Mouse (Mus musculus): ENCODE results near the gene Zdhhc1. TPM values are rescaled to one million over a fixed set of nuclear protein-coding genes. Genes with fewer than 3 reads are reported as not detected.

Zdhhc1 gene
- total RNA-seq, 2 experiments from 2014 or later = 31.9 to 34.2 TPM

DNA sequence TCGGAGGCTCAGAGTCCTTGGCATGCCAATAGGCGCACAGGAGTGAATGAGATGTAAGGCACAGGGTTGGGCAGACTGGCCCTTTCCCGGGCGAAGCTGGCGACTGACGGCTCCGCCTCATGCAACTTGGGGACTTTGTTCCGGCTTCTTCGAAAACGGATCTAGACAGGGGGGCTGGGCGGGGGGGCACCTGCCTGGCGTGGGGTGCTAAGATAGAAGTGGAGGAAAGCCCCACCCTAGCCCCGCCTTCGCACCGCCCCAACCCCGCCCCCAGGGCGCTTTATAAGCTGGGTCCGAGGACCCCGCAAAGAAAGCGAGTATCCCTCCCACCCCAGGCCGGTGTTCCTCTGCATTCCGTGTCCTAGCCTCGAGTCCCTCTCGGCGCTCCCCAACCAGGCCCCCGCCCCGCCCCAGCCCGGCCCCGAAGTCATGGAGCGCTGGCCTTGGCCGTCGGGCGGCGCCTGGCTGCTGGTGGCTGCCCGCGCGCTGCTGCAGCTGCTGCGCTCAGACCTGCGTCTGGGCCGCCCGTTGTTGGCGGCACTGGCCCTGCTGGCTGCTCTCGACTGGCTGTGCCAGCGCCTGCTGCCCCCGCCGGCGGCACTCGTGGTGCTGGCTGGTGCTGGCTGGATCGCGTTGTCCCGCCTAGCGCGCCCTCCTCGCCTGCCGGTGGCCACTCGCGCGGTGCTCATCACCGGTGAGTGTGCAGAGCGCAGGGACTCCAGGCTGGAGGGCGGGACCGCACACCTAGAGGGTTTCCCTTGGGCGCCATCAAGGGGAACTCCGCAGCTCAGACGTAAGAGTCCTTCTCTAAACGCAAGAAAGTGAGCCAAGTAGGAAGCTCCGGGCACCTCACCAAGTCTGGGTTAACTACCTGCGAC lies 22.0 kb upstream of the Zdhhc1 start, which contains the start of gene Hsd11b2:
Hsd11b2 (plus strand) TSS at position 320 of the 878 bp plus-strand sequence.
- peak in 1 of 2 experiments; percentile 36 for DNase-seq (ENCODE audit: low spot score in 2 of 2)

DNA sequence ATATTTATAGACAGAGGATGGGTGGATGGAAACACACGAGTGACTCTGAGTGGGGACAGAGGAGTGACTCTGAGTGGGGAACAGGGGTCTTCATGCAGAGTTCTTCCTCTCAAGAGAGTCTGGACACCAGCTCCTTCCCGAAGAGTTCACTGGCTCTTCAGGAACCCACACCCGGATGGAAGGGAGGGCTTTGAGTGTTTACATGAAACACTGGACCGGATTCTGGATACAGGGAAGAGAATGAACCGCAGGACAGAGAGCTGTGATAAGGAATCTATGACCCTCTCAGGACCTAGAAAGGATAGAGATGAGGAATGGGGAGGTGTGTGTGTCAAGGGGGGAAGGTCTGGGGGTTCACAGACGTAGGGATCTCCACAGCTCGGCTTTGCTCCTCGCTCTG lies 20.6 kb upstream of the Zdhhc1 start:
- DNase-seq (ENCODE audit: low spot score in 2 of 2) = no peak

DNA sequence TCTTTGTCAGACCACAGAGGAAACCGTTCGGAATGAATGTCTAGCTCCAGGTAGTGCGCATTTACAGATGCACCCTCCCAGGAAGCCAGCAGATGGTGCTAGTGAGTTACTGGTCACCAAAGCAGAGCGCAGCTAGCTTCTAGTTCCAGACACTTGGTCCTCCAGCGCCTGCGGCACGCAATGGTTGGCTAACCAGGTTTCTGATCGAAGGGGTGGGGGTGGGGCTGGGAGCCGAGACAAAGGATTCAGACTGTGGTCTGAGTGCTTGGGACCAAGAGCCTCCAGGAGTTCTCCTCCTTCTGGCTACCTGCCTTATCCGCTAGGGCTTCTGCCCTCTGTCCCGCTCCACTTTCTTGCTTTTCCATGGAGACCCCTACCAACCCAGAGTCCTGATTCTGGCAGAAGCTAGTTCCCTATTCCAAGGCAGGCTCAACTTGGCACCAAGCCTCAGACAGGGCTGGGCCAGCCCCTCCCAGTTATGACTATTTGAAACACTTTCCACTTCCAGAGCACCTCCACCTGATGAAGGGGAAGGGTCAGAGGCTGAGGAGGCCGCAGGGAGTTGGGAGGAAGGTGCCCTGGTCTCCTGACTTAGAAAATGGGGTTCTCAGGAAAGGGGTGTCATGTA lies 19.4 kb upstream of the Zdhhc1 start:
- peak; percentile 46 to 85 for DNase-seq (ENCODE audit: low spot score in 2 of 2)

- DNase-seq (ENCODE audit: low spot score in 2 of 2) = no peak
Measured at GRCm38 (mm10) chr8:105514656-105515055, 18.0 kb upstream of the Zdhhc1 start.

DNA sequence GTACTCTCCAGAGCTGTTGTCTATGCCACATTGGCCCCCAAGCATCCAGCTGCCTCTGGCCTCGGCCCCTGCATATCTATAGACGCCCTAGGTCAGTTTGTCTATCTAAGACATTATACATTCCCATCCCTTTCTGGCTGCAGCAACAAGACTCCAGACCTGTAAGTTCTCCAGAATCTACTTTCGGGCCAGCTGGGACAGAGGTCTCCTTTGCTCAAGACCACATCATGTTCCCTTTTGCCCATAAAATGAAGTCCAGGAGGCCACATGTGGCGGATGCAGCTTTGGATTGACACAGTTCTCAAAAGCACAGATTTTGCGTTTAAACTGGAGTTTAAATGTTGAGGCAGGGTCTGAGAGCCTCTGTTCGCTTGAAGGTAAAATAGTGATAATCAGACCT lies 17.5 kb upstream of the Zdhhc1 start:
- DNase-seq (ENCODE audit: low spot score in 2 of 2) = no peak

DNA sequence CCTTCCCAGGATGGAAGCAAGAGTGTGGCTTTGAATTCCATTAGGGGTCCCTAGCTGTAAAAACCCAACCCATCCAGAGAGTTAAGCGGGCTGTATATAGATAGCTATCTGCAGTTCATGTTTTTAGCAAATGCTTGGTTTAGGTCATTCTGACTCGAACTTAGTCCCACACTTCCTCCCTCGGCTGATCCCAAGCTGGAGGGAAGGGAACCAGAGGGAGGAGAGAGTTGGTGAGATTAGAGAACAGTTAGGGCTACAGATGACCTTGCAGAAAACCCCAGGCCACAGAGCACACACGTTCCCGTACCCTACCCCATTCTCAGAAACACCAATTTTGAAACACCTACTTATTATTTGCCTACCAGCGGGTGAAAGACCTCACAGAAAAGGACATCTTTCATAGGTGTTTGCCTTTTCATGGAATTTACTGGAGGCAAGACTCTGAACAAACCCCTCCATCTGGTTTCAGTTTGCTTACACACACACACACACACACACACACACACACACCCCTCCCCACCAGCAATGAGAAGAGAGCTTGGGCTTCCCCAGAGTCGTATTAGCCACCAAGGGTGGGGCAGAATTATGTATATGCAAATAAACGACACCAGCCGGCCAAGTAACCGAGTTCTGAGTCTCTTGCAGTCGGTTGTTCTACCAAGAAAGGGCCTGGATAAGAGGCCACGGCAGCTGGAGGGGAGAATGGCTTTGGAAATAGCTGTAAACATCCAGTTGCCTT lies 13.5 kb upstream of the Zdhhc1 start:
- DNase-seq (ENCODE audit: low spot score in 2 of 2) = no peak

- no peak for DNase-seq (ENCODE audit: low spot score in 2 of 2)
Measured at GRCm38 (mm10) chr8:105508758-105509157, 12.1 kb upstream of the Zdhhc1 start.

DNA sequence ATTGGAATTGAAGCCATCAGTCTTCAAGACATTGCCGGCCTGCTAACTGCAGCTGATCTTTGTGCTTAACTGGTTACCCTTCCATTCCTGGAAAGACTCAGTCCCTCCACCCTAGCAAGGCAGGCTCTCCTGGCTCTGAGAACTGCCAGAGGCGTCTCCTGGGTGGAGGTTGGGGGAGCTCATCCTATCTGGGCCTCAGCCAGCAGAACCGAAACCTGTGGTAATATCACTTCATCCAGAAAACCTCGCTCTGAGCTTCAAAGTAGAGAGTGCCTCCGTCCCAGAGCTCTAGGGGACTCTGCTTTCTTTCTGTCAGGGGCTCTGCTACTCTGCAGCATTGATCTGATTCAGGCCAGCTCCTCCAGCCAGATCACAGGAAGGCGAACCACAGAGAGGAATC lies 10.3 kb upstream of the Zdhhc1 start:
- DNase-seq (ENCODE audit: low spot score in 2 of 2) = no peak

DNA sequence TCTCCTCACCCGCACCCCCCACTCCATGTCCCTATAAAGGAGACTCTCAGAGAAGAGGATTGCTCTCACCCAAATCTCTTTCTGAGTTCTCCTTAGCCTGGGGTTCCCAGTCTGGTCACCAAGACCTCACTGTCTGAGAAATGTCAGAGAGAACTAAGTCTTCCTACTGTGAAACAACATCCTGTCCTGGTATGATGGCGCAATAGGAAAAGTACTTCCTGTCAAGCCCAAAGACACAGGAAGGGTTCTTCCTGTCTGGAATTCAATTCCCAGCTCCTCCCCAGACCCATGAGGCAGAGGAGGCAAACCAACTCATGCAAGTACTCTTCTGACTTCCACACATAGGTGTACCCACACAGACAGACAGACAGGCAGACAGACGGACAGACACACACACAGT lies 7.9 kb upstream of the Zdhhc1 start:
- no peak for DNase-seq (ENCODE audit: low spot score in 2 of 2)

GRCm38 (mm10) chr8:105499787-105500186 lies 3.1 kb upstream of the Zdhhc1 start:
- DNase-seq (ENCODE audit: low spot score in 2 of 2) = no peak

- DNase-seq (ENCODE audit: low spot score in 2 of 2) = no peak
Measured at GRCm38 (mm10) chr8:105495350-105496302, 1.1 kb downstream of the Zdhhc1 start.

GRCm38 (mm10) chr8:105494566-105494965 lies 2.1 kb downstream of the Zdhhc1 start:
- DNase-seq (ENCODE audit: low spot score in 2 of 2) = no peak

DNA sequence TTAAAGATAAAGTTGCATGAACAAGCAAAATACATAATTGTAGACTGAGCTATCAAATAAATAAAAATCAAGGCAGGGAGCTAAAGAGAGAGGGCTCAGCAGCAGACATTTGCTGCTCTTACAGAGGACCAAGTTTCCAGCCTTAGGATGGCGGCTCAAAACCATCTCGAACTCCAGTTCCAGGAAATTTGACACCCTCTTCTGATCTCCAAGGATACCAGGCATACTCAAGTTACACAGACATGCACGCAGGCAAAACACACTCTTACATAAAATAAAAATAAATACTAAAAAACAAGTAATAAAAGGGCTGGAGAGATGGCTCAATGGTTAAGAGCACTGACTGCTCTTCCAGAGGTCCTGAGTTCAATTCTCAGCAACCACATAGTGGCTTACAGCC lies 3.2 kb downstream of the Zdhhc1 start:
- no peak for DNase-seq (ENCODE audit: low spot score in 2 of 2)

- no peak for DNase-seq (ENCODE audit: low spot score in 2 of 2)
Measured at GRCm38 (mm10) chr8:105489281-105489680, 7.4 kb downstream of the Zdhhc1 start.

DNA sequence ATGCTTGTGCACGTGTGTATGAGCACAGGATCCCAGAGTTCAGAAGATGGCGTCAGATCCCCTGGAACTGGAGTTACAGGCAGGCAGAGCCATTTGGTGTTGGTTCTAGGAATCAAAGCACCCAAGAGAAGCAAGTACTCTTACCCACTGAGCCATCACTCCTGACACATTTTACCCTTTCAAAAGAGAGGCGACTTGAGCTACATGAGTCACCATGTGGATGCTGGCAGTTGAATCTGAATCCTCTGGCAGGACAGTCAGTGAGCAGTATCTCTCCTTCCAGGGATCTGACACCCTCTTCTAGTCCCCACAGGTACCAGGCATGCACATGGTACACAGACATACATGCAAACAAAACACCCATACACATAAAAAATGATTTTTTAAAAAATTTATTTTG lies 8.6 kb downstream of the Zdhhc1 start:
- no peak for DNase-seq (ENCODE audit: low spot score in 2 of 2)

GRCm38 (mm10) chr8:105484392-105484791 lies 12.3 kb downstream of the Zdhhc1 start:
- no peak for DNase-seq (ENCODE audit: low spot score in 2 of 2)

DNA sequence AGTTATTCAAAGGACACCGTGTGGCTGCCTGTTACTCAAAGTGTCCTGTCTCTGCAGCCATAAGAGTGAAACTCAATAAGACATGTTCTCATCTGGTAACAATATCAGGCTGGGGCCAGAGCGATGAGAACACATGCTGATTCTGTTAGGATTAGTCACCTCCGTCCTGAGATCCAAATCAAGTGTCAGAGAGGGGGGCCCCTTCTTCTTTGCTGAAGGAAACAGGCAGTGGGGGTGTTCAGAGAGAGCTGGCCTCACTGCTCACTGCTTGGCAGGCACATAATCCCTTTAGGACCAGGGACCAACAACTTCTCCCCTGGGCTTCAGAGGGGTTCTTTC lies 12.7 kb downstream of the Zdhhc1 start:
- no peak for DNase-seq (ENCODE audit: low spot score in 2 of 2)

DNA sequence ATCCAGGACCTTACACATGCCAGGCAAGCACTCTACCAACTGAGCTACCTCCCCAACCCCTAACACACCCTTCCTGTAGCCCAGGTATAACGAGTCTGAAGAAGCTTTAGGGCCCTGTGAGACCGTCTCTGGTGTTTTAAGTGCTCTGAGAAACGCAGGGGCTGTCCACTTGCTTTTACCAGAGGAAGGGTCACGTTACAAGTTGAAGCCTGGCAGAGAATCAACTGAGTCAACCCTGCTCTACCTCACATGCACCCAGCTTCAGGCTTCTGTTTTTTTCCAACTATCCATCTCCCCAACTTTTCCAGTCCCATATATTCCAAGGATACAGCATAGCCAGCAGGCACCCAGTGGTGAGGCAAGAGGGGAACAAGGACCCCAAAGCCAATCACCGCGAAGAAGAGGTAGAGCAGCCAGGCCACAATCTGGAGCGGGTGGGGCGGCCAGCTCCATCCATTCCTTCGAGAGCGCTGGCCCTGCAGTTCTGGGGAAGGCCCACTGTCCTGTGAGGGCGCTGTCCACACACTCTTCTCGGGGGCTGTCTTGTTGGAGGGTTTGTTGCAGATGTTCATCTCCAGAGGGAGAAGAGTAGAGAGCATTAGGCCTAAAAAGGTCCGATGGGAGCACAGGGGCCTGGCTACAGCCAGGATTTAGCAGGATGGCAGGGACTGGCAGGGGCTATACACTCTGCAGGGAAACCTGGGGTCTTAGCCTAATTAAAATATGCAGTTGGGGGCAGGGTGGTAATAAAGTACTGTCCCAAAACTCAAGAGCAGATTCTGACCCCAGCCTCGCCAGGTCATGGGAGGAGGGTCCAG lies 13.3 kb downstream of the Zdhhc1 start:
- no peak for DNase-seq (ENCODE audit: low spot score in 2 of 2)

GRCm38 (mm10) chr8:105482123-105482522 lies 14.6 kb downstream of the Zdhhc1 start:
- DNase-seq (ENCODE audit: low spot score in 2 of 2) = no peak

- DNase-seq (ENCODE audit: low spot score in 2 of 2) = no peak
Measured at GRCm38 (mm10) chr8:105481453-105481852, 15.2 kb downstream of the Zdhhc1 start.

All from layer of hippocampus, adult 18-20 months (tissue).